Mouse (Mus musculus) adrenal gland, adult 2 months (tissue): ENCODE measurements around the gene Inpp5a. TPM values are rescaled to one million over a fixed set of nuclear protein-coding genes. Genes with fewer than 3 reads are reported as not detected.

ENCODE experiments used
- DNase-seq: peaks from one replicate; pipeline ENCODE4 v3.0.0; 2021
- polyA plus RNA-seq: library from polyadenylated mRNA; depleted of rRNA; stranded (reverse); fragments of >200 nt; gene quantifications from 2 replicates; pipeline ENCODE4 v1.2.3, GENCODE M21; 2012
- total RNA-seq, 2 experiments: library from RNA; stranded (reverse); gene quantifications; 2 replicates each; pipeline ENCODE4 v1.2.3; 2021

Inpp5a gene
- total and polyA plus RNA-seq, 3 experiments: 46.2 to 103 (median 89.7) TPM

DNA sequence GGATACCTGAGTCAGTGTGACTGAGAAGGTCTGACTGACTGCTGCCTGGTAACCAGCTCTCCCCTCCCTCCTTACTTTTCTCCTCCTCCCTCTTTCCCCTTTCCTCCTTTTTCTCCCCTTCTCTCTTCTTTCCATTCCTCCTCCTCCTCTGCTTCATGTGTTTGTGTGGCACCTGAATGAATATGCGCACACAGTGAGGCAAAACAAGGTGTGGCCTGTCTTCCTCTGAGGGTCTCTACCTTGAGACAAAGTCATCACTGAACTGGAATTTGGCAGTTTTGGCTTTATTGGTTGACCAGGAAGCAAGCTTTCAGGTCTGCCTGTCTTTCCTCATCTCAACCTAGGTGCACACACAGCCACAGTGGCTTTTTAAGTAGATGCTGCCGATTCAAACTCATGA, 147.9 kb downstream of the Inpp5a start:
- no peak for DNase-seq

DNA sequence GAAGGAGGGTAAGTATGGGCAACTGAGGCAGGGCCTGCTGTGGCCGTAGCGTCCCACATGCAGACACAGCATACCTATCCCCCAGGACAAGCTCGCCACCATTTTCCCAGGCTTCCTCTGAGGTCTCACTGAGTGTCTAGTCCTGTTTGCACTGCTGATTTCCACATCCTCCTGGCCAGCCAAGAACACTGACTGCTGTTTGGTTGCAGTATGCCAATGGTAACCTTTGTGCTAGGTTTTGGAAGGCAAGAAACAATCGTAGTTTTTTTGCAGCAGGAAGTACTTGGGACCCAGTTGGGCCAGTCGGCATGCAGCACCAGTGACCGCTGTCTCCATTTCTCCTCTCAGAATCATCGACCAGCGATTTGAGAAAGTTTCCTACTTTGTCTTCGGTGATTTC, 148.9 kb downstream of the Inpp5a start:
- DNase-seq: no peak

DNA sequence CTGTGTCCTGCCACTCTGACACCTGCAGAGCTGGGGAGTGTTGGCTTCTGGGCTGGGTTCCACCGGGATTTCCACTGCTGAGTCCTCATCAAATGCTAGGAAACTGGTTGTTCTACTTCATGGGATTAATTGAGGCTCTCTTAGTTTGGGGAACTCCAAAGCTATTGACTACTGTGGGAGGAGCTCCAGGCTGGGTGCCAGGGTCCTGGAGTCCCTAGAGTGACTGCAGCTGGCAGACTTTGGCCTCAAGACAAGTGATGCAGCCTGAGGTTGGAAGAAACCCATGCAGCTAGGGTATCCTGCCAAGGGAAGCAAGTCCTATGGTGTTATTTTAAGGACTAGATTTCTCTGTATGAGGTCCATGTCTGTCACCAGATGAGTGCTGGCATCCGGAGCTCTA, 149.6 kb downstream of the Inpp5a start:
- no peak for DNase-seq

DNA sequence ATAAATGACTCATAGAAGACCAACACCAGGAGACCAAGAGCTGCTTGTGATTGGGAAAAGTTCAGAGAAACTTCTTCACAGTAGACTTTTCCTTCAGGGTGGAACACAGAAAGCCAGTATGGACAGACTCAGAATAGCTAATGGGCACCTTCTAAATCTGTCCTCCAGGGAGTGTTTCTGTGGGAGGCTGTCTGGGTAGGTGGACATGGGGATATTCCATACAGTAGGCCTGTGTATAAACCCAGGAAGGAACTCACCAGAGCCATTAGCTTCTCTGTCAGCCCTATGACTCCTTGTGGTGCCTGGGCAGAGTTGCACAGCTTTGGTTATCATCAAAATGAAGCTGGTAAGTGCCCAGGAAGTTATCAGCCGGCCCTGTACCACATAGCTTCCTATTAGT, 151.7 kb downstream of the Inpp5a start:
- DNase-seq: no peak

DNA sequence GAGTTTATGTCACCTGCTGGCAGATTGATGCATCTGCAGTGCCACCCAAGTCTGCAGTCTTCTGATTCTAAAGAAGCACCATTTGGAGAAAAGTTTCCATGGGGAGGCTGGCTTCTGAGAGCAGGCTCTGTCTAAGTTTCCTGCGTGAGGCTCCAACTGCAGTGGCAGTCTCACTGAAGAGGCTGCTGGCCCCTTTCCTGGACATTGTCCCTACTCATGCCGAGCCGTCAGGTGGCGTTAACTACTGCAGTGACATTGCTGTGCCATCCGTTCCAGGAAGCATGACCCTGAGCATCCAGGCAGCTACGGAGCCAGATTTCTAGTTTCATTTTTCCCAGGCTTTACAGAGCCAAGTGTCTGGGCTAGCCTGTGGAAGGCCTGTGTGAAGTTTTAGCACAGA, 152.5 kb downstream of the Inpp5a start:
- no peak for DNase-seq

DNA sequence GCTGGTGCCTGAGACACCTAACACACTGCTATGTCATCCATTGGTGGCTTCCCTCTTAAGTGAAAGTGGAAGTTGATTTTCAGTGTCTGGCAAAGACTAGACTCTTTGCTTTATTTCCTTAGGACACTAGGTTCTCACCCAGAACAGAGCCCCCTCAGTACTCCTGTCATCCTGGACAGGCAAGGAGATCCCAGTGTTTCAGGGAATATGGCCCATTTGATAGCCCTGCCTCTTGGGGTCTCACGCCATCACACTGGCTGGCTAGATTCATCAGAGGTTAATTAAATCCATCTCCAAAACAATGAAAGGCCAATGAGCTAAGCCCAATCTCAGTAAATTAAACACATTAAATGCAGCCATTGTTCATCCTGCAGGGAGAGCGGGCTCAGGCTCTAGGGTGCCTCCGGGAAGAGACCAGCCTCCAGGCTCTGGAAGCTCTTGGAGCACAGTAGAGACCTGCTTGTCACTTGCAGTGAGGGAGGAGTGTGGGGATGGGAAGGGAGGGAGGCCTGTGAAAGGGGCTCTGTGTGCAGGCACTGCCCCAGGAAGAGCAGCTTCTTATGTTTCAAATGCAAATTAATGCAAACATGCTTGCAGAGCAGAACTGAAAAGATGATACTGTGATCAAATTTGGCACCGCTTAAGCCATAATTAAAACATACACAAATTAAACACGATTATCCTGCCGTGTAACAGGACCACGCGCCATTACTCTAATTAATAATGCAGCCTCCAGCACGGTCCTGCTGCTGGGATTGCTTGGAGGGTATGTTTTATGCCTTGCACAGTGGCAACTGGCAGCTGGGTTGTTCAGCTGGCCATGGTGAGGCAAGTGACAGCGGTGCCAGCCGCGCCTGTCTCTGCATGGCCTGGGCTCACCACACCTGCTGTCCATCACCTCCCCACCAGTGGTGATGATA, 156.1 kb downstream of the Inpp5a start:
- DNase-seq: no peak

DNA sequence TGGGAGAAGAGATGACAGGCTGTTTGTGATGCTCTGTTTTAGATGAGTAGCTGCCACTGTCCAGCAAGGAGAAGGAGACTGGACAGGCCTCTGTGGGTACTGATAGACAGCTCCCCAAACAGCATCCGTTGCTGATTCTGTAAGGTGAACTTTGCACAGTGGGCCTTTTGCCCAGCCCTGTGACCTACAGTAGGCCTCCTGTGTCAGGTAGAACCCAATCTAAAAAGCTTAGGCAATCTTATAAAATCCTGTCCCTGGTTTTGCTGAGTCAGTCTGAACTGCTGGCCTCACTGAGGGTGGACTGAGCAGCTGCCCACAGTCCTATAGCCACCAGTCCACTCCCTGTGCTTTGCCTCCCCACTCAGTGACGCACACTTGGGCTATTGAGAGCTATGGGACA, 158.4 kb downstream of the Inpp5a start:
- DNase-seq: no peak

DNA sequence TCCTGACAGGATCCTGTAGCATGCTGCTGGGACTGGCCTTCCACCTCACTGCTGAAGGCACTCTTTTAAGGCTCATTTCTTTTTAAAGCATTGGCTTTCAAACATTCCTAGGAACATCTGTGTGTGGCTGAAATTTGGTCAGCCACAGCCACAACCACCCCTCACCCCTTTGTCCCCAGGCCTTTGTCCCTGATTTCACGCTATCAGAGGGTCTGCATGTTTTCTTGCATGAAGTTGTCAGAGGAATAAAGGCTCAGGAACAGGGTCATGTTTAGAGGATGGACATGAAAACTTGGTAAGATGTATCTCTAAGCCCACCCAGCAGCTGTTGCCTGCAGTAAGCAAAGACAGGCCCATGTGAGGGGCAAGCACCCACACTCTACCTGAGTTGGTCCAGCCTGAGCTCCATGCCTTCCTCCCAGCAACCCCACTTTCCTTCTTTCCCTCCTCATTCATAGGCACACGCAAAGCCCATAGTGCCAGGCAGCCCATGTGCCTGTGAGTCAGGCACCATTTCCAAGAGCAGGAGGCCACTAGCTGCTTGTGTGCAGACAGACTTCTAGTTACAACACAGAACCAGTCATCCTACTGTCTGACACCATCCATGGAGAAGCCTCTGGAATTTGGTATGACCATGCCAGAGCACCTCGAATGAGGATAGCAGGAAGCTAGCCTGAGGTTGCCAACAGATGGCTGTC, 161.3 kb downstream of the Inpp5a start:
- no peak for DNase-seq

DNA sequence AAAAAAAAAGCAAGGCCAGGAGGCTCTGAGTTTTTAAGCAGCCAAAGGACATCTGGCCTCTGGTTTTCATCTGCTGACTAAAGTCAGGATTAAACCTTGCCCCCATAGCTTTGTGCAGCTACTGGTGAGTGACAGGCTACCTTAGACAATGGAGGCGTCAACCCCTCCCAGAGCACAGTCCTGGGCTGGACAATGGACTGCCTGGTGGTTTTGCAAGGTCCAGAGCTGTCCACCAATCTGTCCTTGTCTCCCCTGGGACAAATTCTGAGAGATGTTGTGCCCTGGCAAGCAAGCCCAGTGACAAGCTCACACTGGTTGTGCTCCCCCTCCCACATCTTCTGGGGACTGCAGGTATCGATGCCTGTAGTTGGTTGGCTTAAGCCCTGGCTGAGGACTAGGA, 162.6 kb downstream of the Inpp5a start:
- DNase-seq: no peak

DNA sequence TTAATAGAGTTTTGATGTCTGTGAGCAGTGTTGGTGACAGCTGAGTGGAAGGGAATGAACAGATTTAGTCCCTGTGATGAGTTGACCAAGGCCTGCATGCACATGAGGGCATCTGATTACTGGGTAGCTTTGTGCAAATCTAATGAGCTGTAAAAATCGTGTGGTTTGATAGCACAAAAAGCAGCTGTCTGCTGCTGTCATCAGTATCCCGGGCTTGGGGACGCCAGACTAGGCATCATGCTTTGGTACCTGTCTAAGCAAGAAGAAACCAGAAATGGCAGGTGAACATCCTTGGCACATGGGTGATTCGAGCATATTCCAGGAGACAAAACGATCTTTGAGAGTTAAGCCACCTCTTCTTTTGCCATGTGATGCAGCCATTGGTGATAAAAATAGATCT, 167.4 kb downstream of the Inpp5a start:
- DNase-seq: no peak

DNA sequence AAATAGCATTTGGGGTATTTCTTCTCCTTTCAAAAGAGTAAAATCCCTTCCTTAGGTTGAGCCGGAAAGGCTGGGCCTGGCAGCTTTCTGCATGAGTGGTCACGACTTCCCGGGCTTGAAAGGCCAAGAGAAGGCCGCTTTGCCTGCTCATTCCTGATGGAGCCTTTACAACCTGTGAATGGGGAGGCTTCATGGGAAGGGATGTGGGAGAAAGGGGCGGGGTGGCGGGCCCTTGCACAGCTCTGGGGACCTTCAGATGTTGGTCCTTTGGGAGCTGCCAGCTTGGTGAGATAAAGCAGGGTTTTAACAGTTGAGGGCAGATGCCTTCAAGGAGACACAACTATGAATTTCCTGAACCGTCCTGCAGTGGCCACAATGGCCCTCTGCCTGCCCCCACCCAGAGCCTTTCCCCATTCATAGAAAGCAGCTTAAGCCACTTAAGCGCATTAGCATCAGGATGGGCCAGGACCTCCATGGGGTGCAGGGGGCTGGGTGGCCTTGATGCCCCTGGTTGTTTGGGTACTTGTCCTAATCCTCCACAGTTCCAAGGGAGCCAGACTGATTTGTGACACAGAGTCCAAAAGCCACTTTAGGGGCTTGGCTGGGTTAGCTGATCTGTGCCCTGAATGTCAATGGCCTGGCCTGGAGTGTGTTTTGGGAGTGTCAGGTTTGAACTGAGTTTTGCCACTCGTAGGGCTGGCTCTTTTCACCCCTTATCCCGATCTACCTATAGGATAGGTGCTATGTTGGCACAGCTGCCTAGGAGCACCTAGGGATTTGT, 168.0 kb downstream of the Inpp5a start:
- no peak for DNase-seq

DNA sequence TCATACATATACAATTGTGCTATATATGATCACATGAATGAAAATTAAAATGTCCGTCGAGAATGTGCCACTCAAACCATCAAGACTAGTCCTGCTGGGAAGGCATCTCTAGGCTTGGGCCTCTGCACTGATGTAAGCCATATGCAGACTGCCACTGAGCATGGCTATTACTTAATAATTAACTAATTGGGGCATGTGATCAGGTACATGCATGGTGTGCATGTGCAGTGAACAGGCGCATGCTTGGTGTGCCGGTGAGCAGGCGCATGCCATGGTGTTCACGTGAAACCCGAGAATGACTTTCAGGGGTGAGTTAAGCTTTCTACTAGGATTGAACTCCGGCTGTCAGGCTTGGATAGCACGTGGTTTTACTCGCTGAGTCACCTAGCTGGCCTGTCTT, 170.8 kb downstream of the Inpp5a start:
- no peak for DNase-seq

DNA sequence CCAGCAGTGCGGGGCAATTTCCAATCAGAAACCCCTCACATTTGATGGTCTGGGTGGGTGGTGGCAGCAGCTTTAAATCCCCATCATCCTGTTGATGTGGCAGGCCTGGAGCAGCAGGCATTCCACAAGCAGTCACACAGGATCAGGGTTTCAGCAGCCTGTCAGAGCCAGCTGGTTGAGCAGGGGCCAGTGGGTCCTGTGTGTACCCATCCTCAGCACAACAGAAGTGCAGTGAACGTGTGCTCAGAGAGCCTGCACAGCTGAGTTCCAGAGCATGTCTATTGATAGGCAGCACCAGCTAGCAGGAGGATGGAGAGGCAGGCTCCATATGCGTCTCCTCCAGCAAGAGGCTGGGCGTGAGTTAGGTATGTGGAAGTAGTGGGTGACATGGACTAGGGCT, 174.5 kb downstream of the Inpp5a start:
- DNase-seq: no peak

DNA sequence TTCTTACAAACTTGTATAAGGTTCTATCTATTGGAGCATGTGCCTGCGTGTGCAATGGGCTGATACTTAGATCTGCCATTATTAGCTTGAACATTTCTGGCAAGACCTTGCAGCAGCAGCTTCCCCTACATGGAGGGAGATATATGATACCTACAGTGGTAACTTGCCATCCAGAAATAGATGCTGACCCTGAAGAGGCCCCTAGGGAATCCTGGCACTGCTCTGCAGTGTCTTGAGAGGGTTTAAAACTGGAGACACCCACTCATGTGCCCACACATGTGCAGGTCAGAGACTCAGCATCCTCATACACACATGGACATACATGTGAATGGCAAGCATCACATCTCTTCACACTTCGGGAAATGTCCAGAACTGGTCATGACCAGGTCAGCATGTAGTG, 175.3 kb downstream of the Inpp5a start:
- no peak for DNase-seq

DNA sequence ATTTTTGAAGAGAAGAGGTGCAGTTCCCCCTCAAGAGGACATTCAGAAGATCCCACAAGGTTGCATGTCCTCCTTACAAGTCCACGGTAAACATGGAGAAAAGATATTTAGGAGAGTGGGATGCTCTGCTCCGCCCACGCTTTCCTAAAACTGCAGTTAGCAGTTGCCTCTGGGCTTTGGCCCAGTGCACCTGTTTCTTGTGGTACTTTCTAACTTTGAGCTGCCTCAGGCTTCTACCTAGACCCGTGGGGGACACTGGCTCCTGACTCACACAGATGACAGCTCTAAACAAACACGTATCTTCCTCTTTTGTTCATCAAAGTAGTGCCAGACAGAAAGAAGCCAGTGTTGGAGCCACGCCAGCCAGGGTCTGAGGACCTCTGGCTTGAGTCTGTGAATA, 177.1 kb downstream of the Inpp5a start:
- DNase-seq: no peak

DNA sequence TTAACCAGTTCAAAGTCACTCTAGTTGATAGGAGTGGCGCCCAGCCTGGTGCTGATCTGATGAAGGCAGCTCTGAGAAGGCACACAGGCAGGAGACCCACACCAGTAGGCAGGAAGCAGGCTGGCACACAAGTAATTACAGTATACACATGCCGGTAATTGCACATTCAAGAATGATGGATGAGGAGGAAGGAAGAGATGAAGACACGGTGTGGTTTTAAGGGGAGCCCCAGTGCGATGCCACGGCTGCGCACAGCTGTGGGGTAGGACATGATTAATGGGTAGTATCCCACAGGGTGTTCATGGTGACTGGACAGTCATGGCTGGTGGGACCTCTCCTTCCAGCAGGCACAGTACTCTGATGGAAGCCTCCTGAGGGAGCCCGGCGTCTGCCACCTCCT, 177.6 kb downstream of the Inpp5a start:
- no peak for DNase-seq

DNA sequence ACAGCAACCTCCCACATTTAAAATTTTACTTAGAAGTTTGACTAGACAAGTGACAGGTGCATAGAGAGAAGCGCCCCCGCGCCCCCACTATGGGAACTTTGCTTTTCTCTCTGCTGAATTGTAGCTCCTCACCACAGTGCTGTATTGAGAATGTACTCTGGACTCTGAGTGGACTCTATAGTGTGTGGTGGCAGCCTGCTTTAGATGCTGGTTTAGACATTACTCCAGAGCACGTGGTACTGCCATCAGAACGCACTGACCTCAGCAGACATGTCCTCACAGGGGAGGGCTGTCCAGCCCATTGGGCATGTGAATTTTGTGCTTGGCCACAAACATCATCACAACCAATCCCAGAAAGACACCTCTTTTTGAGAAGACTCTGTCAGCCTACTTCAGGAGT, 181.9 kb downstream of the Inpp5a start:
- no peak for DNase-seq

DNA sequence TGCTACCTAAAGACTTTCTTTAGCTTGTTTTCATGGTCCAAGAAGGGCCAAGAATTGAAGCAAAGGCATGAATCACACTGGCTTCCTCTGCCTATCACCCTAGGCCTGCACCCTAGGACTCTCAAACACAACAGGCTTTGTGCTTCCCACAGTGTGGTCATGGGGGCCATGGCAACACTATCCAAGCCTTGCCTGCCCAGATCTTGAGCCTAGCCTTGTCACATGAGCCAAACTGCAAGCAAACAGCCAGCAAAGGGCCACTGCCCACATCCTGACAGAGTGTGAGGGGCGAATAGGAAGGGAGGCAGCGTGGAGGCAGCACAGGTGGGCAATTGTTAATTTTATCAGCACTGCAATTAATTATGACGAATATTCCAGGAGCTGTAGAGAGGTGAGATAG, 183.8 kb downstream of the Inpp5a start:
- DNase-seq: no peak

DNA sequence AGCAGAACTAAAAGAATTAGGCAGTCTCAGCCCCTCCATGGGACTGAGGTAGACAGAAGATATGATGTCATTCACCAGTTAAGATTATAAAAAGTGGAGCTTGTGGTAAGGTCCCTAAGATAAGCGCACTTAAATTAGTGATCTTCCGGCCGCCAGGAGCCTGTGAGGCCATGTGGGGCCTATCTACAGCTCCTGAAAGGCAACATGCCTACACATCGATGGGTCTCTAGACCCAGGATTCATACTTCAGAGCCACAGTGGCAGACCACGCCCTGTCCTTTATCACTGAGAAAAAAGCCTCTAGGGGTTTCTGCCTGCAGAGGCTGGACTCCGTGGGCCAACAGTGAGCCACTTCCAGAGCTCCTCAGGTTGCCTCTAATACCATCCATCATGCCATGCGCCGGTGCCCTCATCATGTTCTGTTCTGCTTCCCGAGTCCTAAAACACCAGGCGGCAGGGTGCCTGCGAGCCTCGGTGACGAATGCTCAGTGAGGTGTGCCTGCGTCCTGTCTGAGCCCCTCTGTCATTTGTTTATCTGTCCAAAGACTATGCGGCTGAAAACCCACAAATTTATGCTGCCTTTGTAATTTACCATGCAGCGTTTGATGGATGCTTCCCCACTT, 187.3 kb downstream of the Inpp5a start:
- no peak for DNase-seq

DNA sequence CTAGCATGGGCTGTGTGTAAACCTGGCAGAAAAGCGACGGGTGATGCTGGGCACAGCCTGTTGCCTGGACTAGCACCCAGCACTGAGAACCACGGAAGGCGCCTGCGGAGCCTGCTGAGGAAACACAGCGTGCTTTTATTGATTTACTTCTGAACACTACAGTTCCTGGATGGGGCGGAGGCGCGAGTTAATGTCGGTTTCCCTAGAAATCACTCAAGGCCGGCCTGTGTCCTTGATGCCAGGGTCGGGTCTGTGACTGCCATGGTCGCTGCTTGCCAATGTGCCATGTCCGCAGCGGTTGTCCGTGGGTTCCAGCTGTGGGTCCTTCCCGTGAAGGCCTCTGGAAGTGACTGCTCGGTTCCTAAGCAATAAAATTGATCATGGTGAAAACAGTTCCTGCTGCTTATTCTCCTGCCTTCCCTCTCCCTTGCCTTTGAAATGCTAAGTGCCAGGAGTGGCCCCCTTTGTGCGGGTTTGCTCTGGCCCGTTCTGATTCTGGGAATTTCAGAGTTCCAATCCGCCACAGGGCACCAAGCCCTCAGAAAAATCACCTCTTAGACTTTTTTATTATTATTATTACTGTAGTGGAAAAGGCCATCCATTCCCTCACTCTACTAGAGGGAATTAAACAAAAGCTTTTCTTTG, 190.5 kb downstream of the Inpp5a start:
- peak; percentile 38 for DNase-seq

DNA sequence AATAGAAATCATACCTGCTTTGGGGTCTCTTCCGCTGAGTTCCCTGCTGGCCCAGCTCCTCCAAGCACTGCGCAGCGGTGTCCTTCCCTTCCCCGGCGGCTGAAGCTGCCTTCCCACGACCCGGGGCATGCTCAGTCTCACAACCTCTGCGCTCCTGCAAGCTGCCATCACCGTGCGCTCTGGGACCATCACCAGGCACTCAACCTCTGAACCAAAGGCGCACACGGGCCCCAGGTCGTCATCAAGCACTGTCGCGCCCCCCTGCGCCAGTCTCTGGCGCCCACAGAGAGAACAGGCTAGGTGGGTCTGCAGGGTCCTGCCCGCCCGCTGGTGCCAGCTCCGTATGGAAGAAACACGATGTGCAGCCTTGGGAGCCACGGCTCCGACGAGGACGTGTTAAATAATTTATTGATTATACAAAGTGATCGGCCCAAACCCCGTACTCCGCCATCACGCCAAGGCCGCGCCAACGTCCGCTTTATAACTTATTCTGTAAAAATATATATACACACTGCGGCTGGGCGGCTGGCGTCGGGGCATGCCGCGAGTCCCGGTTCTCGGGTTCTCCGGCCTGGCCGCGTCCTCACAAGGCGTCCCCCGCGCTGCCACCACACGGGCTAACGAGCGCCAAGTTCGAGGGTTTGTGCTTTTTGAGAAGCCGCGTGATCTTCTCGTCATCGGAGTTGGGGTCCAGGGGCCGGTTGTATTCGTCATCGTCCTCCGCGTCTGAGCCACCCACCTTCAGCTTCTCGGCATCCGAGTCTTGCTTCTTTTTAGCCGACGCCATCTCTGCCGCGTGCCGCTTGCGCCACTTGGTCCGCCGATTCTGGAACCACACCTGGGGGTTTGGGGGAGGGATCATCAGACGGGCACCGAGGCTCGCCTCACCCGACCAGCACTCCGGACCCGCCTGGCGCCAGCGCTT, 192.2 kb downstream of the Inpp5a start:
- peak; percentile 17 for DNase-seq
